Mouse (Mus musculus) layer of hippocampus, postnatal 10 days (tissue): ENCODE results near the gene Asxl2. TPM values are rescaled to one million over a fixed set of nuclear protein-coding genes. Genes with fewer than 3 reads are reported as not detected.

Experiments
- DNase-seq, 2 experiments: peaks; one replicate each; pipeline ENCODE4 v3.0.0; 2021; ENCODE audit warnings: low spot score in 2 of 2
- total RNA-seq, 2 experiments: library from RNA; stranded (reverse); gene quantifications; 2 replicates each; pipeline ENCODE4 v1.2.3; 2021

Asxl2 gene
- total RNA-seq, 2 experiments from 2014 or later = 27.0 to 27.8 TPM

DNA sequence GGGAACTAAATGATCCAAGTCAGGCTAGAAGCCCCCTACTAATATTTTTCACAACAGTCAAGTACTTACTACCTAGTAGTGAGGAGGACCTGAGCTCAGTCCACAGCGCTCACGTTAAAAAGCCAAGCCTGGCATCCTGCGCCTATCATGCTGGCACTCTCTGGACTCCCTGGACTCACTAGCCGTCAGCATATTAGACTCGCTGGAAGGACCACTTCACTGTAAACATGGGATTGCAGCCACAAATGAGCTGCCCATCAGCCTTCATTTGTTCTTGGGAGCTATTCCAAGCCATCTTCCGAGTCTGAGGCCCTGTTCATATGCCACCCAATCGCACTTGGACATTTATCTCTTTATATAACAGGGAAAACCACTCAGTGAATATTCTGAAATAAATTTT is 114.2 kb downstream of the Asxl2 start:
- no peak for DNase-seq

DNA sequence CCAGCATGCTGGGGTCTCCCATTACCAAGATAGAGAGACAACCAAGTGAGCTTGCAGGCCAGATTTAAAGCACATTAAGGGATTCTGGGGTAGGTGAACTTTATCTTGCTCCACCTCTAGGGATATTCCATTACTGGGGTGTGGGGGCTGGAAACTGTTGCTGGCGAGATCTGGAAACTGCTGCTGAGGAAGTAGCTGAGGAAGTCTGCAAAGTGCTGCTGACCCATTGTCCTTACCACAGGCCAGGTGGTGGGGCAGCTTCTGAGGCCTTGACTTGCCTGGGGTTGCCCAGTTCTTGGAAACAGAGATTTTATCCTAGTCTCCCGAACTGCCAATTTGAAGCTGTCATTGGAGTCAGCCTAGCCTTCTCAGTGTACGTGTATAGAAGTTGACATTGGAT is 118.8 kb downstream of the Asxl2 start:
- no peak for DNase-seq

GRCm38 (mm10) chr12:3546121-3546658 is 119.5 kb downstream of the Asxl2 start:
- DNase-seq = no peak

GRCm38 (mm10) chr12:3546781-3547180 is 120.1 kb downstream of the Asxl2 start:
- no peak for DNase-seq

DNA sequence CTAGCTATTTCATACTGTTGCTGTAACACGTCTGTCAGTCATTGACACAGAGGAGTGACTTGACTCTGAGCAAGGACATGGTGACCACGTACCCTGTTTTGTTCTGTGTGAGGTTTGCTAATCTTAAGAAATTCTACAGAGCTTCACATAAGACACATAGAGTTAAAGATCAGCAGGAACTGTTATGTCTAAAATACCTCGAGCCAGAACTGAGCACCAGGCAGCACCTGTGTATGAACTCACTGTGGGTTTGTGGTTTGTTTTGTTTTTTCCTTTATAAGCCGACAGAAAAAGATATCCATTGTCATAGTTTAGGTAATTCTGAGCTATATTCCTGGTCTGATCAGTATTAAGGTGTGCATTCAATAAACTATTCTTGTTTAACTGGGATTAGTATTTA is 120.8 kb downstream of the Asxl2 start:
- DNase-seq = no peak

GRCm38 (mm10) chr12:3547911-3548310 is 121.3 kb downstream of the Asxl2 start:
- DNase-seq = no peak

DNA sequence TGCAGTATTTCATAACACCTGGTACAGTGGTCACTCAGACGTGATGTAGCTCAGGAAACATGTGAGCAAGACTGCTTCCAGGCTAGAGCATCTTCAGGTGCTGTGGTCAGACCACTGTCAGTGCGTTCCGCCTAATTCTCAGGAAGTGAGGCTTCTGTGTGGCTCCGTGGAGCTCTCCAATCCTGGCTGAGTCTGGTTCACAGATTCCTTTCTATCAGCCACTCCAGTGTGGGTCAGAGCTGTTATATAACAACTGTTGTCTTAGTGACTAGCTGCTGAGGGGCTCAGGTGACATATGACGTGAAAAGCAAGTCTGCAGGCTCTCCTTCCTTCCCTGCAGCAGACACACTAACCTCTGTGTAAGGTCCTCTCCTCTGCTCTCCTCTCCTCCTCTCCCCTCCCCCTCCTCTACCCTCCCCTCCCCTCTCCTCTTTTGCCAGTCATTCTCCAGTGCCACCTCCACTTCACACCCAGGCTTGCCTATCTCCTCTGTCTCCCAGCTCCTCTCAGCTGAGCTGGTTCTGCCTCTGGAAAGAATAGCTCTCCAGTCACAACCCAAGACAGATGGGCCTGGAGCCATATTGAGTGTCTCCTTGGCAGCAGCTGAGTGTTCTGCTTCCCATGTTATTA is 122.0 kb downstream of the Asxl2 start:
- peak in 1 of 2 experiments; percentile 39 for DNase-seq

- peak; percentile 46 to 48 for DNase-seq
These were observed 123.6 kb downstream of the Asxl2 start for GRCm38 (mm10) chr12:3550280-3550679.

Other genes starting within 250 kb of the Asxl2 start
- 100 to 1,000 TPM; 213 to 233 TPM for gene Rab10, start 116.9 kb upstream of the Asxl2 start, total RNA-seq
- 100 to 1,000 TPM; 195 to 196 TPM for gene Kif3c, start 61.7 kb upstream of the Asxl2 start, total RNA-seq
- gene Dtnb, start 145.5 kb downstream of the Asxl2 start, total RNA-seq = 100 to 1,000 TPM in 1 of 2 experiments, 10 to 100 TPM in 1; 93.5 to 122 TPM